Mouse (Mus musculus) forebrain, embryonic 11.5 days (tissue): Measurements from ENCODE around the gene Syt9. TPM values are rescaled to one million over a fixed set of nuclear protein-coding genes. Genes with fewer than 3 reads are reported as not detected.

ENCODE experiments used
- ATAC-seq: fragments of 200-750 bp; cut with Nextera tagmentation; replicated peaks from 2 replicates; pipeline ENCODE4 v1.8.0; 2017; ENCODE audit warnings: moderate TSS enrichment; ENCODE audit not compliant: low FRiP score
- DNase-seq: peaks from one replicate; pipeline ENCODE4 v3.0.0-alpha.2; 2017; ENCODE audit warnings: low spot score
- H3K27ac ChIP-seq: fragments of 300-500 bp; sonication (generic); 2 replicates; pipeline ENCODE4 v1.5.1; 2014; ENCODE audit warnings: low read depth, low read length
- H3K27me3 ChIP-seq: fragments of 300-500 bp; sonication (generic); 2 replicates; pipeline ENCODE4 v1.6.1; 2014; ENCODE audit warnings: mild to moderate bottlenecking, low read length, mixed read lengths; ENCODE audit not compliant: control insufficient read depth, insufficient read depth
- H3K36me3 ChIP-seq: fragments of 300-500 bp; sonication (generic); 2 replicates; pipeline ENCODE4 v1.6.1; 2014; ENCODE audit warnings: mild to moderate bottlenecking, low read length, moderate library complexity, mixed read lengths; ENCODE audit not compliant: control insufficient read depth, insufficient read depth
- H3K4me1 ChIP-seq: fragments of 300-500 bp; sonication (generic); replicated peaks from 2 replicates; pipeline ENCODE4 v1.6.1; 2014; ENCODE audit warnings: low read length, mixed read lengths; ENCODE audit not compliant: control insufficient read depth, insufficient read depth
- H3K4me2 ChIP-seq: fragments of 300-500 bp; sonication (generic); 2 replicates; pipeline ENCODE4 v1.6.1; 2014; ENCODE audit warnings: low read depth, mild to moderate bottlenecking, low read length, moderate library complexity, mixed read lengths; ENCODE audit not compliant: severe bottlenecking
- H3K4me3 ChIP-seq: fragments of 300-500 bp; sonication (generic); 2 replicates; pipeline ENCODE4 v1.5.1; 2014; ENCODE audit warnings: low read depth, low read length
- H3K9ac ChIP-seq: fragments of 300-500 bp; sonication (generic); 2 replicates; pipeline ENCODE4 v1.6.1; 2014; ENCODE audit warnings: low read length
- H3K9me3 ChIP-seq: fragments of 300-500 bp; sonication (generic); 2 replicates; pipeline ENCODE4 v1.6.1; 2016; ENCODE audit warnings: low read length, mixed read lengths; ENCODE audit not compliant: control insufficient read depth
- WGBS: fragments of 180-500 bp; shearing (Covaris S2); extraction: QIAGEN DNeasy Blood & Tissue Kit; methylation state at CpG from one replicate; pipeline ENCODE4 v1.1.7; 2014; 5-methylcytosine and 5-hydroxymethylcytosine counted together
- polyA plus RNA-seq: library from polyadenylated mRNA; unstranded; fragments of >200 nt; fragmentation: Nextera tagmentation; extraction: Ambion mirVana; gene quantifications from 2 replicates; pipeline ENCODE4 v1.2.1, GENCODE M21; 2014

The Syt9 gene
- polyA plus RNA-seq, 1 experiment from 2014 or later = 5.6 TPM

DNA sequence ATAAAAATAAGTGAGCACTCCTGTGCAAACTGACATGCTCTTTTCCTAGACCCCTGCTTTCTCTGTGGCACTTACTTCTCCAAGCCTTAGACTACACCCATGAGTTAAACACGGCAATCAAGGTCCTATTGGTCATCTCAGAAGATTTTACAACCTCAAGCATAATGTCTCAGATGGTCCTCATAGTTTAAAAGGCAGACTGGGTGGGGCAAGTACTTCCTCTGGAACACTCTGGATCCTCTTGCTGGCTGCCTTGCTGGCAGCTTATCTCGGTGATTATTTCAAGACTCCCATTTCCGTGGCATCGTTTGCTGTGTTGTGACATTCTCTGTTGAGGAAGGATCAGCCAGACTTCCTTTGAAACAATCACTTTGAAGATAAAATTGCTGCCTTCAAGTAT is 169.5 kb downstream of the Syt9 start:
- Histone ChIP-seq H3K27ac (no peak overlapping the region), H3K4me3 (no peak overlapping the region), H3K36me3 (no peaks in the 10 kb centered on the region), H3K9me3 (no peaks in the 10 kb centered on the region), H3K9ac (no peak overlapping the region), H3K27me3 (no peaks in the 10 kb centered on the region), H3K4me2 (no peak overlapping the region), H3K4me1 (no peaks in the 10 kb centered on the region)
- ATAC-seq = no peak
- WGBS = 74% methylated on average over 4 of the region's 4 CpGs
- no peak for DNase-seq

DNA sequence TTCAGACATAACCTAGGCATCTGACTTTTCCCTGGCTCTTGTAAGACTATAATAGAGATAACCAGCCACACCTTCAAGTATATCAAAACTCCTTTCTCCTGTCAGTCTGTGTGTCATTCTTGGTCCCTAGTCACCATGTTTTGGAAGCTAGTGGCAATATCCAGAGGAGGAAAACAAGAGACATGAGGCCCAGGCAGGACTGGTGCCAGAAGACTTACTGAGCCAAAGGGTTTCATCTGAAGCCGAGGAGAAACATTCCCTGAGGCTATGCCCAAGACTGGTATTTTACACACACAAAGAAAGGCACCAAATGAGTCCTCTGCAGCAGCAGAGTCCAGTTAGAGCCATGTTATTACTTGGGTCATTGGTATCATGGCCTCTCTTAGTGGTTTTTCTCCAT is 174.5 kb downstream of the Syt9 start:
- Histone ChIP-seq H3K36me3 (no peaks in the 10 kb centered on the region), H3K4me1 (no peaks in the 10 kb centered on the region), H3K27me3 (no peaks in the 10 kb centered on the region), H3K4me2 (no peak overlapping the region), H3K9me3 (no peaks in the 10 kb centered on the region), H3K27ac (no peak overlapping the region), H3K9ac (no peak overlapping the region), H3K4me3 (no peak overlapping the region)
- WGBS = 69% methylated on average over 1 of the region's 1 CpGs
- ATAC-seq = no peak
- DNase-seq = no peak

DNA sequence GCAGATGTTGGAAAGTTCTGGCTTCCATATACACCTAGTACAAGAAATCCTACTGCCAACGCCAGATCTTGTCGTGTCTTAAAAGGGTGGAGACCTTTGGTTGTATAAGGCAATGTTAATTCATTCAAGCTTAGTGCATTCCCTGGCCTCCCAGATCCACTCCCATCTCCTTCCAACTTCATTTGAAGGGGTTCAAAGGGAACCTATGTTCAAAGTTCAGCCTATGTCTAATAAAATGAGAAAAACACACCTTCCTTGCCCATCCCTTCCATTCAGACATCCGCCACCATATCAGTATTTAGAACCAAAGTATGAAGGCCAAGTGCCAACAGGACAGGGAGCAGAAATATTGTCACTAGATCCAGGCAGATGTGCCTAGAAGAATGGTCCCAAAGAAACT is 177.3 kb downstream of the Syt9 start:
- Histone ChIP-seq H3K9me3 (no peaks in the 10 kb centered on the region), H3K9ac (no peak overlapping the region), H3K27ac (no peak overlapping the region), H3K4me2 (no peak overlapping the region), H3K27me3 (no peaks in the 10 kb centered on the region), H3K4me1 (no peaks in the 10 kb centered on the region), H3K36me3 (no peaks in the 10 kb centered on the region), H3K4me3 (no peak overlapping the region)
- ATAC-seq (no peak), DNase-seq (no peak)
- 90% methylated on average over 3 of the region's 3 CpGs for WGBS

DNA sequence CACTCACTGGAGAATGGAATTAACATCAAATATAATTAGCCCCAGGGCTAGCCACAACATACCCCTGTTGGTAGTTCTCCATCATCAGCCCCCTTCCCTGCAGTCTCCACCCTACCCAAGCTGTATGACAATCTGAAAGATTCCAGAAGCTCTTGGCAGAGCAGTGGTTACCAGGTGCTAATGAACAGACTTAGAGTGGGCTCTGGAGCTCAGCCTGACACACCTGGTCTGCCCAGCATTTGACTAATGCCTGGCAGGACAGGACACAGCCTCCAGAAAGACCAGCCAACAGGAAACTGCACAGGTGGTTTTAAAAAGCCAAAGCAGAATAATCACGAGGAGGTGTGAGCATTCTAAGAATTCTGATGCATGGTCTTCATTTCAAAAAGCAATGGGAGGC is 182.9 kb downstream of the Syt9 start:
- no peak for DNase-seq
- Histone ChIP-seq H3K27me3 (no peaks in the 10 kb centered on the region), H3K36me3 (no peaks in the 10 kb centered on the region), H3K9ac (no peak overlapping the region), H3K4me3 (no peak overlapping the region), H3K4me1 (no peaks in the 10 kb centered on the region), H3K9me3 (no peaks in the 10 kb centered on the region), H3K27ac (no peak overlapping the region), H3K4me2 (no peak overlapping the region)
- ATAC-seq = no peak
- WGBS = 78% methylated on average over 1 of the region's 1 CpGs

DNA sequence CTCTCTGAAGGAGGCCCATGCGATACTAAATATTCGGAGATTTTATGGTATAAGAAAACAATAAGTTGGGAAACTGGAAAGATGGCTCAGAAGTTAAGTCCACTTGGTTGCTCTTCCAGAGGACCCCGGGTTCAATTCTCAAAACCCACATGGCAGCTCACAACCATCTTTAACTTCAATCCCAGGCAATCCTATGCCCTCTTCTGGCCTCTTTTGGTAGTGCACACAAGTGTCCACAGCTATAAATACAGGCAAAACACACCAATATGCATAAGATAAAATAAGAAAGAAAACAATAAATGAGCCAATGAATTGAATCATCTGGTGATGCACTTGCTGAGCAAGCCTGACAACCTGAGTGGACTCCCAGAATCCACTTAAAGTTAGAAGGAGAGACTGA is 185.4 kb downstream of the Syt9 start:
- Histone ChIP-seq H3K27me3 (no peaks in the 10 kb centered on the region), H3K27ac (no peak overlapping the region), H3K9ac (no peak overlapping the region), H3K4me3 (no peak overlapping the region), H3K4me1 (no peaks in the 10 kb centered on the region), H3K4me2 (no peak overlapping the region), H3K9me3 (no peaks in the 10 kb centered on the region), H3K36me3 (no peaks in the 10 kb centered on the region)
- WGBS = 75% methylated on average over 3 of the region's 3 CpGs
- ATAC-seq (no peak), DNase-seq (no peak)

DNA sequence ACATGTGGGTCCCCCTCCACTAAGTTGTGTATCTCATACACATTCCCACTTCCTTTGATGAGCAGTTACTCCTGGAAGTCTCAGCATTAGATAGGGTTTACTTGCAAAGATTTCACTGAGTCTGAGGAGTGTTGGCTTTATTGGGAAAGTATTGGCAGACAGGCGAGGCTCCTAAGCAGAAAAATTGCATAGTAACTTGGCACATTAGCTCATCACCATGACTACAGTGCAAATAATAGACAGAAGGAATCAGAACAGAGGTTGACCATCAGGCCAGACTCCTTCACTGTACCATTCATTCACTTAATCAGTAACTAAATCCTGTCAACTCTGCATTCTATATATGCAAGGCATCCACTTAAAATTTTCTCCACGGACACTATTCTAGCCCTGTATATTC is 190.1 kb downstream of the Syt9 start:
- Histone ChIP-seq H3K4me1 (no peaks in the 10 kb centered on the region), H3K27ac (no peak overlapping the region), H3K36me3 (no peaks in the 10 kb centered on the region), H3K27me3 (no peaks in the 10 kb centered on the region), H3K9ac (no peak overlapping the region), H3K4me2 (no peak overlapping the region), H3K9me3 (no peaks in the 10 kb centered on the region), H3K4me3 (no peak overlapping the region)
- DNase-seq (no peak), ATAC-seq (no peak)
- WGBS = 86% methylated on average over 2 of the region's 2 CpGs

DNA sequence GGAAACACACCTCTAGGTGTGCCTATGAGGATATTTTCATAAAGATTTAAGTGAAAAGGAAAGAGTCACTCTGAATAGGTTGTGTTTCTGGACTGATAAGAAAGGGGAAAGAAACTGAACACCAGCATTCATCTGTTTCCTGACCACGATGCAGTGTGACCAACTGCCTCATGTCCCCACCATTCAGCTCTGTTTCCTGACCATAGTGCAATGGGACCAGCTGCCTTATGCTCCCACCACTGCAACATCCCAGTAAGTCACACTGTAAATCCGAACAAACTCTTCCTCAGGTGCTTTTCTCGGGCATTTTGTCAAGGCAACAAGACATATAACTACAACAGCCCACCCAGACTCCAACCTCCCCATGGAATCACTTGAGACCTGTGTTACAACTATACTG is 191.1 kb downstream of the Syt9 start:
- no peak overlapping the region for H3K9ac ChIP-seq
- 84% methylated on average over 3 of the region's 3 CpGs for WGBS

DNA sequence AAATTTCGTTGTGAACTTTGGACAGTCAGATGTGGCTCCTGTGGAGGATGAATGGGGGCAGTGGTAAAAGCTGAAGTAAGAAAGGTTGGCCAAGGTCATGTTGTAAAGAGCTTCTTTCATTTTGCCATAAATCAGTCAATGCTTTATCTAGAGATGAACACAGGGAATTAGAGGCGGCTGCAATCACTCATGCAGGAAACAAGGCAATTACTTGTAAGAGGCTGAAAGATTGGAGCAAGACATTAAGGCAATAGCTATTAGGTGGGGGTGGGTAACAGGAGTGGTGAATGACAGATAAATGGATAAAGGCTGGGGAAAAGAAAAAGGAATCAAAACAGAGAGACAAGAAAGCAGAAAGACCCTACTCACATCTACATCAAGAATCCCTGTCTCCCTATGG is 193.2 kb downstream of the Syt9 start:
- Histone ChIP-seq H3K9ac (no peak overlapping the region), H3K4me1 (no peaks in the 10 kb centered on the region), H3K27ac (no peak overlapping the region), H3K4me3 (no peak overlapping the region), H3K27me3 (no peaks in the 10 kb centered on the region), H3K4me2 (no peak overlapping the region), H3K36me3 (no peaks in the 10 kb centered on the region), H3K9me3 (no peaks in the 10 kb centered on the region)
- 44% methylated on average over 2 of the region's 2 CpGs for WGBS
- DNase-seq = no peak
- ATAC-seq = no peak

More for the DNA sequence above, 191.1 kb downstream of the Syt9 start:
- DNase-seq (no peak), ATAC-seq (no peak)
- Histone ChIP-seq H3K36me3 (no peaks in the 10 kb centered on the region), H3K27me3 (no peaks in the 10 kb centered on the region), H3K4me1 (no peaks in the 10 kb centered on the region), H3K4me2 (no peak overlapping the region), H3K4me3 (no peak overlapping the region), H3K9me3 (no peaks in the 10 kb centered on the region), H3K27ac (no peak overlapping the region)

DNA sequence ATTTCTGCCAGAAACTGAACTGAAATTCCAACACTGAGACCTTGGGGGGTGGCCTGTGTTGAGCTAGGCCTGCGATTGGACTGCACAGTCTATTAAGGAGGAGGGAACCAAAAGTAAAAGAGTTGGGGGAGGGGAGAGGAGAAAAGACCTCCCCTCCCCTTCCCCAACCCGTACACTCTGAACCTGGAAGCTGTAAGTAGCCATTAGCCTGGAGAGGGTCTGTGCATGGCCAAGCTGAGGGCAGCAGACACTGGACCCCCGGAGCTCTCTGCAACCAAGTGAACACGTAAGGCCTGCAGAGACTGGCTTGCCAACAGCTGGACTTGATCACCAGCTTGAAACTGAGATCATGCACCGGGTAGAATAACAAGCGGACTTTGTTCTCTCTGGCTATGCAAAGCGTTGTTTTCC is 196.7 kb downstream of the Syt9 start, which contains the start of gene Olfml1:
Olfml1 (plus strand) TSS at position 186 of the 411 bp plus-strand sequence.
- Histone ChIP-seq H3K9ac (no peak within 1 kb of the TSS), H3K9me3 (no peaks in the 10 kb centered on the region), H3K4me2 (no peak within 1 kb of the TSS), H3K27me3 (no peaks in the 10 kb centered on the region), H3K4me3 (no peak within 1 kb of the TSS), H3K4me1 (no peaks in the 10 kb centered on the region), H3K36me3 (no peaks in the 10 kb centered on the region), H3K27ac (no peak within 1 kb of the TSS)
- 52% methylated on average over 7 of the region's 7 CpGs for WGBS
- ATAC-seq = peak; percentile 58
- peak; percentile 62 for DNase-seq
